Mouse (Mus musculus): Measurements from ENCODE around the gene Gfer.
A peak's percentile ranks its signal among the peaks of the same experiment; 100 is the strongest.
"Not testable (repeated sequence)": the region's sequence is repeated elsewhere in the genome, so short reads cannot be mapped to it uniquely, and the experiment has no call there.

DNA sequence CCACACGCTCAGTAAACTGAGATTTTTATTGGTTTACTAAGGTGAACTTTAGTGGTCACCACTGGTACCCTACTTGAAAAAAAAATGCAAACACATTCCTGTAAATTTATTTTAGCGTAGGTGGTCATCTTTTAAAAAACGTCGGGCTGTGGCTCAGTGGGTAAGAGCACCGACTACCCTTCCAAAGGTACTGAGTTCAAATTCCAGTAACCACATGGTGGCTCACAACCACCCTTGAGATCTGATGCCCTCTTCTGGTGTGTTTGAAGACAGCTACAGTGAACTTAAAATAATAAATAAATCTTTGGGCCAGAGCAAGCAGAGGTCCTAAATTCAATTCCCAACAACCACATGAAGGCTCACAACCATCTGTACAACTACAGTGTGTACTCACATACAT lies 23.0 kb upstream of the Gfer start:
- TF ChIP-seq CTCF (conservative IDR thresholded peaks at IDR 0.05 in 1 of 2, IDR thresholded peaks at IDR 0.05 in 1 of 2; ENCODE audit: low read depth in 2 of 2, low read length in 2 of 2) = peak in 1 of 2 experiments; percentile 26; a peak in 1 of 4 replicates
- not testable (repeated sequence) for TF ChIP-seq ZKSCAN1 (IDR thresholded peaks at IDR 0.05; ENCODE audit: borderline replicate concordance, low read depth, low read length); JUND (conservative IDR thresholded peaks at IDR 0.05; ENCODE audit: low read depth, low read length)
